Mouse (Mus musculus) liver, adult 2 months (tissue): ENCODE results near the gene Echdc3. TPM values are rescaled to one million over a fixed set of nuclear protein-coding genes. Genes with fewer than 3 reads are reported as not detected.

Source experiments
- DNase-seq: peaks from one replicate; pipeline ENCODE4 v3.0.0-alpha.2; 2011; ENCODE audit warnings: low read depth, low spot score; ENCODE audit errors: extremely low read depth
- H3K27ac ChIP-seq: fragments of 200-500 bp; replicated peaks from 2 replicates; pipeline ENCODE4 v1.5.1; 2012; ENCODE audit warnings: low read depth, mild to moderate bottlenecking, control low read depth, inconsistent platforms, low read length; ENCODE audit not compliant: insufficient read depth
- H3K27me3 ChIP-seq: fragments of 200-500 bp; 2 replicates; pipeline ENCODE4 v1.6.1; 2012; ENCODE audit warnings: mild to moderate bottlenecking, moderate library complexity, low read length, inconsistent platforms; ENCODE audit not compliant: control insufficient read depth, insufficient read depth
- H3K36me3 ChIP-seq: fragments of 200-500 bp; 2 replicates; pipeline ENCODE4 v1.6.1; 2012; ENCODE audit warnings: low read length, inconsistent platforms; ENCODE audit not compliant: control insufficient read depth, insufficient read depth
- H3K4me1 ChIP-seq: fragments of 200-500 bp; 2 replicates; pipeline ENCODE4 v1.6.1; 2011; ENCODE audit warnings: low read length; ENCODE audit not compliant: control insufficient read depth, insufficient read depth
- H3K4me3 ChIP-seq: fragments of 200-500 bp; 2 replicates; pipeline ENCODE4 v1.5.1; 2011; ENCODE audit warnings: low read depth, mild to moderate bottlenecking, control low read depth, low read length, moderate library complexity; ENCODE audit not compliant: insufficient read depth
- H3K79me2 ChIP-seq: fragments of 200-500 bp; 2 replicates; pipeline ENCODE4 v1.6.1; 2012; ENCODE audit warnings: inconsistent platforms, mild to moderate bottlenecking, low read length, moderate library complexity; ENCODE audit not compliant: control insufficient read depth, insufficient read depth
- H3K9ac ChIP-seq: fragments of 200-500 bp; 2 replicates; pipeline ENCODE4 v1.6.1; 2012; ENCODE audit warnings: low read depth, mild to moderate bottlenecking, control low read depth, inconsistent platforms, low read length
- CTCF ChIP-seq: fragments of 200-500 bp; IDR thresholded peaks from 2 replicates; pipeline ENCODE4 v1.5.1; 2011; ENCODE audit warnings: low read depth, low read length, control low read depth
- POLR2A ChIP-seq: fragments of 200-500 bp; IDR thresholded peaks from 2 replicates; pipeline ENCODE4 v1.6.1; 2011; ENCODE audit warnings: low read length, control low read depth; ENCODE audit not compliant: insufficient read depth; ENCODE audit errors: extremely low read depth
- WGBS: fragments of 180-500 bp; shearing (Covaris S2); methylation state at CpG from one replicate; pipeline ENCODE4 v1.1.7; 2018; 5-methylcytosine and 5-hydroxymethylcytosine counted together
- polyA plus RNA-seq: library from polyadenylated mRNA; depleted of rRNA; stranded (reverse); fragments of >200 nt; gene quantifications from 2 replicates; pipeline ENCODE4 v1.2.3, GENCODE M21; 2012; rRNA removed
- total RNA-seq: library from RNA; depleted of rRNA; stranded (reverse); fragments of >200 nt; gene quantifications from 2 replicates; pipeline ENCODE4 v1.2.3, GENCODE M21; 2014; rRNA removed

Echdc3 gene
- total RNA-seq (101 and 103 TPM in 2 replicates), polyA plus RNA-seq (125 and 139 TPM in 2 replicates)

DNA sequence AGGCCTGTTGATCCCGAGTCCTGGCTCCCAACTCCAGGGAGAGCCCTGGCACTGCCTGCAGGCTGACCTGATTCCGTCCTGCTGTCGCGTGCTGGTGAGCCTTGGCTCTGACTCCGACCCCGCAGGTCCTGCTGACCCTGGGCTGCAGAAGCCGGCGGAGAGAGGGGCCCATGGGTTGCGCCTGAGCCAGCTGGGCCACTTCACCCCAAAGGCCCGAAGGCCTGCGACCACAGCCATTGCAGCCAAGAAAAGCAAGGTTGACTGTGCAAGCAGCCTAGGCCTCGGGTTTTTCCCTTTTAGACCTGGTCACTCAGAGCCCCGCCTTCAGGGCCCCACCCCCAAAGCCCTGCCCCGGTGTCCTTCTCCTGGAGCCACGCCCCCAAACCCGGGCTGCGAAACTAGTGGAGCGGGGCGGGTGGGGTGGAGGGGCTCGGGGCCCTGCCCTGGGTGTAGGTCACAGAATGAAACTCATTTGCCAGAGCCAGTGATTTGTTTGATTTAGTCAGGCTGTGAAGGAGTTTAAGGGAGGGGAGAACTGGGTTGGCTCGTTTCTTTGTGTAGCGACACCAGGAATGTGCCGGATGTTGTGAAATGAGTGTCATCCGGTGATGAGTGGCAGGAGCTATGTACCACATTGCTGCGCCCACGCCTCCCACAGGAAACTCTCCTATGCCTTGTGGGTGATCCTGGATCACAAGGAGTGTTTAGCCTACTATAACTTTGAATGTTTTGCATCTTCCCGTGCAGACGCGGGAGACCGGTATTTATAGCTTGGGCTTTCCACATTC lies at the start of gene Echdc3:
TSS of gene Echdc3 (minus strand) at position 310 of the 788 bp plus-strand sequence.
- Histone ChIP-seq H3K79me2 (peaks cover 2% of the 10 kb centered on the region; the same call in 1 of the 2 replicates), H3K36me3 (no peaks in the 10 kb centered on the region), H3K4me1 (peaks cover 17% of the 10 kb centered on the region; the same call in 1 of the 2 replicates), H3K27me3 (no peaks in the 10 kb centered on the region), H3K9ac (peak within 1 kb of the TSS; percentile 83), H3K4me3 (peak within 1 kb of the TSS; percentile 70), H3K27ac (peak within 1 kb of the TSS; percentile 91)
- peak; percentile 97 for DNase-seq
- TF ChIP-seq CTCF, result no peak
- TF ChIP-seq POLR2A, result 0 out of 2 replicates have a peak, but pooled peaks have one; percentile 47
- WGBS, result 3% methylated on average over 30 of the region's 30 CpGs

DNA sequence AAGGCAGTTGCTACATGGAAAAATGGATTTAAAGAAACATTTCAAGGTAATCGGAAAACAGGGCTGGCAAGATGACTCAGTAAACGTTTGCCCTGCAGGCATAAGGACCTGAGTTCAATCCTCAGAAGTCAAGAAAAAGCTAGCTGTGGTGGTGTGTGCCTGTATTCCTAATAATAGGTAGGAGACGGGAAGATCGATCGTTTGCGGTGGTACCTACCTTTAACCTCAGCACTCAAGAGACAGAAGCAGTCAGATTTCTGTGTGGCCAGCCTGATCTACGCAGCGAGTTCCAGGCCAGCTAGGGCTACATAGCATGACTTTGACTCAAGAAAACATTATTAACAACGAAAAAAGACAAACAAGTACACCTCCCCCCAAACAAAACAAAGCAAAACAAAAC lies 48.9 kb upstream of the Echdc3 start:
- Histone ChIP-seq H3K27me3 (no peaks in the 10 kb centered on the region), H3K9ac (no peak overlapping the region), H3K27ac (no peak overlapping the region), H3K36me3 (no peaks in the 10 kb centered on the region), H3K4me1 (no peaks in the 10 kb centered on the region), H3K4me3 (no peak overlapping the region), H3K79me2 (no peaks in the 10 kb centered on the region)
- no peak for DNase-seq
- WGBS, result 89% methylated on average over 9 of the region's 9 CpGs
- TF ChIP-seq POLR2A, result no peak
- no peak for TF ChIP-seq CTCF

DNA sequence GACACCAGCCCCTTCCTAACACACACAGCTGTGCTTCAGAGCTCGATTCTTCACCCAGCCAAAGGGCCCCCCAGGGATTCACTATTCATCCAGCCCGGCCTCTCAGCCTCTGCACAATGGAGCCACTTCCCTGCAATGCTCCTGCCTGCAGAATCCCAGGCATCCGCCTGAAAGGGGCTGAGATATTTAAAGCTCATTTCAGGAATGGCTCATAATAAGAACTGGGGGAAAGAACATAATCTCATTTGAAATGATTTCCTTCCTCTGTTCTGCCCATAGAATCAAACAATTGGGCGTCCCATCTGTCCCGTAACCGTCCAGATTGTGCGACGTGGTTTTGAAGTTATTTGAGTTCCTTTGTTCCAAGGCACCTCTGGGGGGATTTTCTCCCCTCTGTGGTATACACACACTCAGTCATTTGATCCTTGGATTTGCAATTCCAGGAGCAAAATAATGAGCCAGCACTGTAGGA lies 48.4 kb upstream of the Echdc3 start:
- no peak for DNase-seq
- Histone ChIP-seq H3K36me3 (no peaks in the 10 kb centered on the region), H3K27ac (no peak overlapping the region), H3K79me2 (no peaks in the 10 kb centered on the region), H3K27me3 (no peaks in the 10 kb centered on the region), H3K4me3 (no peak overlapping the region), H3K4me1 (no peaks in the 10 kb centered on the region), H3K9ac (no peak overlapping the region)
- TF ChIP-seq POLR2A, result no peak
- no peak for TF ChIP-seq CTCF
- WGBS, result 74% methylated on average over 8 of the region's 8 CpGs

DNA sequence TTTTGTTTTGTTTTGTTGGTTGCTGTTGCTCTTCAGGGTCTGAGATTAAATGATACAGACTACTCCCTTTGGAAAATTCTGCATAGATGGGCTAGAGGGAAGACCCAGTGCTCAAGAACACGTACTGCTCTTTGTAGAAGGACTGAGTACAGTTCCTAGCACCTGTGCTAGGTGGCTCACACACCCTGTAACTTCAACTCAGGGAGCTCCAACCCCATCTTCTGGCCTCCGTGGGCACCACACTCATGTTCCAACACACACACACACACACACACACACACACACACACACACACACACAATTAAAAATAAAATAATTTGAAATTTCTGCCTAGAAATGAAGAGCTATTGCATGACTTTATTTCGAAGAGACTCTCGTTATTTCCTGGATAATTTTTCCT lies 47.8 kb upstream of the Echdc3 start:
- no peak overlapping the region for H3K4me3 ChIP-seq
- H3K27me3 ChIP-seq, result no peaks in the 10 kb centered on the region
- no peaks in the 10 kb centered on the region for H3K36me3 ChIP-seq
- no peak overlapping the region for H3K27ac ChIP-seq
- 89% methylated on average over 4 of the region's 4 CpGs for WGBS
- no peak overlapping the region for H3K9ac ChIP-seq
- DNase-seq, result no peak
- no peaks in the 10 kb centered on the region for H3K4me1 ChIP-seq
- TF ChIP-seq CTCF (no peak), POLR2A (no peak)
- H3K79me2 ChIP-seq, result no peaks in the 10 kb centered on the region

DNA sequence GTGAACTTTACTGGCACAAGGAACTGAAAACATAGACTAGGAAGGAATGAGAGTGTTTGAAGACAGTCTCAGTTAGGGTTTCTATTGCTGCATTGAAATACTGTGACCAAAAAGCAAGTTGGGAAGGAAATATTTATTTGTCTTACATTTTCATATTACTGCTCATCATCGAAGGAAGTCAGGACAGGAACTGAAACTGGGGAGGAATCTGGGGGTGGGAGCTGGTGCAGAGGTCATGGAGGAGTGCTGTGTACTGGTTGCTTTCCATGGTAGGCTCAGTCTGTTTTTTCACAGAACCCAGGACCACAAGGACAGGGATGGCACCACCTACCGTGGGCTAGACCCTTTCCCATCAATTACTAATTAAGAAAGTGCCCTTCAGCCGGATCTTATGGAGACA lies 46.3 kb upstream of the Echdc3 start:
- H3K4me1 ChIP-seq, result no peaks in the 10 kb centered on the region
- H3K36me3 ChIP-seq, result no peaks in the 10 kb centered on the region
- H3K27ac ChIP-seq, result no peak overlapping the region
- peak; percentile 22 for DNase-seq
- TF ChIP-seq POLR2A (no peak), CTCF (no peak)
- no peak overlapping the region for H3K9ac ChIP-seq
- WGBS, result 82% methylated on average over 3 of the region's 3 CpGs
- H3K4me3 ChIP-seq, result no peak overlapping the region
- no peaks in the 10 kb centered on the region for H3K27me3 ChIP-seq
- H3K79me2 ChIP-seq, result no peaks in the 10 kb centered on the region

DNA sequence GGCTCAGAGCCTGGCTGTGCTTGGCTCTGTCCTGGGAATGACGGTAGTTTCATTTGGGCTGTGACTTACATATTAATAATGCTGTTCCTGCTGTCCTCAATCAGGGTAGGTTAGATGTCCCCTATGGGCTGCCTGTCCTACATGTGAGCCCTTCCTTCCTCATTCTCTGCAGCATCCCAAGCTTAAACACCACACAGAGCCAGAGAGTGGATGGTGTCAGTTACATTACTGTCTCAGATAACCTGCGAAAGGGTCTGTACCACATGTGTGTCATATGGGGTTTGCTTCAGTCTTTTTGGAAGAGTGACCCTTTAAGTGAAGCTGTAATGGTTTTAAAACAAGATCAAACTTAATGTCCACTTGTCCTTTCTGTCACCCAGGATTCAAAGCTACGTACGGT lies 45.2 kb upstream of the Echdc3 start:
- TF ChIP-seq POLR2A (no peak), CTCF (no peak)
- no peak overlapping the region for H3K9ac ChIP-seq
- no peaks in the 10 kb centered on the region for H3K36me3 ChIP-seq
- H3K27me3 ChIP-seq, result no peaks in the 10 kb centered on the region
- no peak overlapping the region for H3K4me3 ChIP-seq
- no peaks in the 10 kb centered on the region for H3K79me2 ChIP-seq
- 96% methylated on average over 4 of the region's 4 CpGs for WGBS
- DNase-seq, result no peak
- H3K27ac ChIP-seq, result no peak overlapping the region
- H3K4me1 ChIP-seq, result no peaks in the 10 kb centered on the region
